Mouse (Mus musculus): ENCODE results near the gene Il12a. TPM values are rescaled to one million over a fixed set of nuclear protein-coding genes. Genes with fewer than 3 reads are reported as not detected.
"Not testable (repeated sequence)": the region's sequence is repeated elsewhere in the genome, so short reads cannot be mapped to it uniquely, and the experiment has no call there.

Il12a gene
- polyA plus RNA-seq, 1 experiment = 0.14 TPM

DNA sequence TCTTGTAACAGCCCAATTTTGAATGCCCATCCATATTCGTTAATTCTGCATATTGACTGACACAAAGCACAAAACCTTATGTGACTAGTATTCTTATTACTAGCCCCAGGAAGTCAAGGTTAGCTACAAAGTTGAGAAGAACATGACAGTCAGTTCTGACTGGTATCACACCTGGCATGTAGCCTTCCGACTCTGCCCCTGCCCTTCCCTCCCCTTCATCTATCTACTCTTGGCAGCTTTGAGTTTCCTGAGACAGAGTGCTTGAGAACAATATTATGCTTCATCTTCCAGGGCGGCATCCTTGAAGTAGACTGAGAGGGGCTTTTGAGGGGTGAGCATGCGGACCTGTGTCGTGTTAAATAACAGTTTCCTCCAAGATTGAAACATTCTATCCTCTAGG lies 54.6 kb downstream of the Il12a start:
- no peaks in the 10 kb centered on the region for H3K79me3 ChIP-seq (ENCODE audit: low read depth)
- no peak overlapping the region for H3ac ChIP-seq (ENCODE audit: control insufficient read depth, insufficient read length, low read depth)
- TF ChIP-seq MYOG (IDR thresholded peaks at IDR 0.05; ENCODE audit: control insufficient read depth, extremely low read depth, insufficient read length) (no peak), CTCF (IDR thresholded peaks at IDR 0.05; ENCODE audit: control insufficient read depth, insufficient read depth, insufficient read length) (no peak), MYOD1 (IDR thresholded peaks at IDR 0.05; ENCODE audit: control insufficient read depth, insufficient read length, low read depth) (no peak), MAX (IDR thresholded peaks at IDR 0.05) (no peak), USF1 (IDR thresholded peaks at IDR 0.05; ENCODE audit: low read depth) (no peak), FOSL1 (IDR thresholded peaks at IDR 0.05; ENCODE audit: insufficient read depth, low read length, poor library complexity, severe bottlenecking) (no peak), CEBPB (IDR thresholded peaks at IDR 0.05; ENCODE audit: low read depth) (no peak)
- no peaks in the 10 kb centered on the region for H3K27me3 ChIP-seq (ENCODE audit: control insufficient read depth, insufficient read depth, insufficient read length)
- H3K79me2 ChIP-seq (ENCODE audit: control insufficient read depth, insufficient read depth) = no peaks in the 10 kb centered on the region
- H3K36me3 ChIP-seq (ENCODE audit: control insufficient read depth, insufficient read depth) = no peaks in the 10 kb centered on the region
- no peak overlapping the region for H3K4me3 ChIP-seq (ENCODE audit: insufficient read depth, poor library complexity, severe bottlenecking)

DNA sequence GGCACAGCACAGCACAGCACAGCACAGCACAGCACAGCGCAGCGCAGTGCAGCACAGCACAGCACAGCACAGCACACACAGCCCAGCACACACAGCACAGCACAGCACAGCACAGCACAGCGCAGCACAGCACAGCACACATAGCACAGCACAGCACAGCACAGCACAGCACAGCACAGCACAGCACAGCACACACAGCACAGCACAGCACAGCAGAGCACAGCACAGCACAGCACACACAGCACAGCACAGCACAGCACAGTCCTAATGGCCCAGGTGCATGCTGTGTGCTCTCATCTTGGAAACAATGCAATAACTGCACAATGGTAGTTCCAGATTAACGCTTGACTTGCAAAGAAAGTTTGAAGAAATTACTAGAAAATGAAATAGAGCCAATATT lies 55.8 kb downstream of the Il12a start:
- not testable (repeated sequence) for H3K79me2 ChIP-seq (ENCODE audit: control insufficient read depth, insufficient read depth); H3K27me3 ChIP-seq (ENCODE audit: control insufficient read depth, insufficient read depth, insufficient read length); H3K4me3 ChIP-seq (ENCODE audit: insufficient read depth, poor library complexity, severe bottlenecking); H3K79me3 ChIP-seq (ENCODE audit: low read depth); H3ac ChIP-seq (ENCODE audit: control insufficient read depth, insufficient read length, low read depth); H3K36me3 ChIP-seq (ENCODE audit: control insufficient read depth, insufficient read depth)

Other genes with a start within 250 kb of the Il12a start
- gene 1110032F04Rik, start 178.9 kb downstream of the Il12a start, polyA plus RNA-seq (2012; fragmentation: generic; extraction: Trizol) = not detected

All from C2C12 (cell line).